Comparison of ENCODE assay signal across 8 mouse cellular contexts in genomic region chr10:82859533-82859915, GRCm38 (mm10). TPM values are rescaled to one million over a fixed set of nuclear protein-coding genes. Genes with fewer than 3 reads are reported as not detected.
DNase-seq lines count a peak whose midpoint lies in the region; ATAC-seq and TF ChIP-seq lines count a peak whose summit lies in the region.

No protein-coding gene starts in this region.

- DNase-seq in left cerebral cortex, adult 2 months (ENCODE audit: extremely low spot score in 1 of 2, low spot score in 2 of 2): no peak
- DNase-seq in left cerebral cortex, adult 11 months (ENCODE audit: low spot score): no peak
- peak; percentile 51 for DNase-seq in adrenal gland, postnatal 10 days
- peak; percentile 26 to 41 for DNase-seq in heart, postnatal 36 days
- DNase-seq in thymus, postnatal 25 days: peak; percentile 44

- H3K4me1 ChIP-seq in embryonic facial prominence, embryonic 15.5 days: peaks cover 34% of the 10 kb centered on the region
- peaks cover 29% of the 10 kb centered on the region for H3K4me1 ChIP-seq in limb, embryonic 12.5 days (replicated peaks)
- H3K4me1 ChIP-seq in midbrain, embryonic 12.5 days: peaks cover 28% of the 10 kb centered on the region

- intact Hi-C loops in left cerebral cortex, adult 2 months (cut with DNase I): loop anchor here (2.0 to 5.0 kb wide), 2 partner anchors 42 to 95 kb away; partner anchors contain the start of gene Nfyb
- intact Hi-C loops in heart, postnatal 36 days (cut with DNase I): loop anchor here (2.0 to 5.0 kb wide), 4 partner anchors 41 to 683 kb away; partner anchors contain the start of genes Nfyb and Washc4

- H3K27me3 ChIP-seq in embryonic facial prominence, embryonic 15.5 days: no peaks in the 10 kb centered on the region
- H3K27me3 ChIP-seq in limb, embryonic 12.5 days: no peaks in the 10 kb centered on the region
- peaks cover 3% of the 10 kb centered on the region for H3K27me3 ChIP-seq in midbrain, embryonic 12.5 days

- ATAC-seq in embryonic facial prominence, embryonic 15.5 days (ENCODE audit: insufficient number of reproducible peaks, low FRiP score, low TSS enrichment, low read depth): no peak
- ATAC-seq in limb, embryonic 12.5 days (ENCODE audit: insufficient number of reproducible peaks, insufficient read depth, low FRiP score, low TSS enrichment, low read depth): 0 out of 2 replicates have a peak, but pooled peaks have one; percentile 30
- peak; percentile 67 for ATAC-seq in midbrain, embryonic 12.5 days (ENCODE audit: low FRiP score, low read depth)

- H3K9me3 ChIP-seq in embryonic facial prominence, embryonic 15.5 days (replicated peaks): no peaks in the 10 kb centered on the region
- no peaks in the 10 kb centered on the region for H3K9me3 ChIP-seq in limb, embryonic 12.5 days
- H3K9me3 ChIP-seq in midbrain, embryonic 12.5 days: no peaks in the 10 kb centered on the region

- H3K36me3 ChIP-seq in embryonic facial prominence, embryonic 15.5 days: peaks cover 11% of the 10 kb centered on the region; the same call in 1 of the 2 replicates
- H3K36me3 ChIP-seq in limb, embryonic 12.5 days: peaks cover 19% of the 10 kb centered on the region
- H3K36me3 ChIP-seq in midbrain, embryonic 12.5 days: peaks cover 18% of the 10 kb centered on the region

- H3K4me3 ChIP-seq in left cerebral cortex, adult 2 months: peak overlapping the region; percentile 93
- H3K4me3 ChIP-seq in embryonic facial prominence, embryonic 15.5 days (replicated peaks): peak overlapping the region; percentile 69
- peak overlapping the region; percentile 73 for H3K4me3 ChIP-seq in limb, embryonic 12.5 days (replicated peaks)
- peak overlapping the region; percentile 59 for H3K4me3 ChIP-seq in midbrain, embryonic 12.5 days

- TF ChIP-seq CTCF in left cerebral cortex, adult 2 months (IDR thresholded peaks at IDR 0.05): peak; percentile 31

- WGBS in embryonic facial prominence, embryonic 15.5 days: 1% methylated on average over 8 of the region's 8 CpGs
- WGBS in limb, embryonic 12.5 days: under 1% methylated on average over 8 of the region's 8 CpGs
- WGBS in midbrain, embryonic 12.5 days: 0% methylated on average over 8 of the region's 8 CpGs

- H3K27ac ChIP-seq in left cerebral cortex, adult 2 months: peak overlapping the region; percentile 86
- peak overlapping the region; percentile 91 for H3K27ac ChIP-seq in embryonic facial prominence, embryonic 15.5 days (replicated peaks)
- H3K27ac ChIP-seq in limb, embryonic 12.5 days: peak overlapping the region; percentile 82
- H3K27ac ChIP-seq in midbrain, embryonic 12.5 days (replicated peaks): peak overlapping the region; percentile 91

- H3K9ac ChIP-seq in embryonic facial prominence, embryonic 15.5 days: peak overlapping the region; percentile 62
- peak overlapping the region; percentile 71 for H3K9ac ChIP-seq in limb, embryonic 12.5 days (replicated peaks)
- H3K9ac ChIP-seq in midbrain, embryonic 12.5 days (replicated peaks): peak overlapping the region; percentile 84

- peak overlapping the region; percentile 72 for H3K4me2 ChIP-seq in embryonic facial prominence, embryonic 15.5 days (replicated peaks)
- H3K4me2 ChIP-seq in limb, embryonic 12.5 days: peak overlapping the region; percentile 76
- H3K4me2 ChIP-seq in midbrain, embryonic 12.5 days (replicated peaks): peak overlapping the region; percentile 75

RNA-seq across cellular contexts. Expression of gene Eid3, which starts 6.9 kb away (rescaled TPM):
- 1 to 10 TPM; 2.0 to 2.4 TPM for total RNA-seq in left cerebral cortex, adult 2 months (2021)
- 1 to 10 TPM; 1.7 to 4.2 TPM for total RNA-seq in adrenal gland, postnatal 10 days (2021)
- 0.55 and 0.65 TPM in 2 replicates for polyA plus RNA-seq in embryonic facial prominence, embryonic 15.5 days (2015; fragmentation: Nextera tagmentation; extraction: Ambion mirVana)
- 1 to 10 TPM in 1 of 2 experiments, under 1 TPM in 1; 0.69 to 1.5 TPM for total RNA-seq in heart, postnatal 36 days (2021)
- polyA plus RNA-seq in limb, embryonic 12.5 days (2016; fragmentation: Nextera tagmentation; extraction: Ambion mirVana): 0.59 and 0.68 TPM in 2 replicates
- polyA plus RNA-seq in midbrain, embryonic 12.5 days (2016; fragmentation: Nextera tagmentation; extraction: Ambion mirVana): 0.69 and 0.80 TPM in 2 replicates

RNA-seq across cellular contexts. Expression of gene Txnrd1, which starts 25.8 kb away (rescaled TPM):
- total RNA-seq in left cerebral cortex, adult 2 months (2021): 10 to 100 TPM; 46.9 to 48.1 TPM
- total RNA-seq in adrenal gland, postnatal 10 days (2021): 10 to 100 TPM; 88.4 to 96.8 TPM
- 74.3 and 78.9 TPM in 2 replicates for polyA plus RNA-seq in embryonic facial prominence, embryonic 15.5 days (2015; fragmentation: Nextera tagmentation; extraction: Ambion mirVana)
- total RNA-seq in heart, postnatal 36 days (2021): 10 to 100 TPM; 49.3 to 63.5 TPM
- polyA plus RNA-seq in limb, embryonic 12.5 days (2016; fragmentation: Nextera tagmentation; extraction: Ambion mirVana): 149 TPM in 2 replicates
- polyA plus RNA-seq in midbrain, embryonic 12.5 days (2016; fragmentation: Nextera tagmentation; extraction: Ambion mirVana): 174 and 176 TPM in 2 replicates

Comparison
In these comparisons a context has a peak if more than half of its experiments do, and no peak if none do; other contexts are left out.
1. DNase-seq: peak in adrenal gland, postnatal 10 days (single experiment), heart, postnatal 36 days (2 of 2) and thymus, postnatal 25 days (single experiment); none in left cerebral cortex, adult 2 months (0 of 2) and left cerebral cortex, adult 11 months (single experiment).
2. Peak in every context shown above with its lines, with median percentiles within 50 percentile points of each other: H3K27ac ChIP-seq, H3K4me3 ChIP-seq, H3K4me2 ChIP-seq and H3K9ac ChIP-seq.